Mouse (Mus musculus): ENCODE results near the gene Med16.

Med16 gene

DNA sequence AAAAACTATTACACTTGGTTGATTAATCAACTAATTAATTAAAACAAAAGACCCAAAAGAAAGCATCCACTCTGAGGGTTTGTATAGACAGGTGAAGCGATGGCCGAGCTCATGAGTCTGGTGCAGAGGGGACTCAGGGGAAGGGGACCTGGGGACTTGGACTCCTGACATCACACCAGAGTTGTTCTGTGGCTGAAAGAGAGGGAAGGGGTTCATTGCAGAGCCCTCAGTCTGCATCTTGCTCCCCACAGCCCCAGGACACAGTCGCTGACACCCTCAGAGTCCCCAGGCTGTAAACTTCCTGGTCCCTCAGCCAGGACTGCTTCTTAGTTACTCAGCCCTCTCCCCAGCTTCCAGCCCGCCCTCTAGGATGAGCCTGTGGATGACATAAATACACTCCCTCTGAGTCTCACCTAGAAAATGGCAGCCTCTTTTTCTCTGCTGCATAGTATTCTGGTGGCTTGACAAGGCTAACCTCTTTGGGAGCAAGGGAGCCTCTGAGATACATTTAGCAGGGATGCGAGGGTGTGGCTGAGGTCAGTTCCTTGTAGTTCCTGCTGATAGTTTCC is 8.9 kb upstream of the Med16 start:
- DNase-seq (ENCODE audit: low read depth, low spot score), result no peak

GRCm38 (mm10) chr10:79916808-79917531 is 8.2 kb upstream of the Med16 start, which contains the start of gene Kiss1r:
Gene Kiss1r (plus strand): TSS chr10:79916971.
- DNase-seq (ENCODE audit: low read depth, low spot score), result peak; percentile 67

DNA sequence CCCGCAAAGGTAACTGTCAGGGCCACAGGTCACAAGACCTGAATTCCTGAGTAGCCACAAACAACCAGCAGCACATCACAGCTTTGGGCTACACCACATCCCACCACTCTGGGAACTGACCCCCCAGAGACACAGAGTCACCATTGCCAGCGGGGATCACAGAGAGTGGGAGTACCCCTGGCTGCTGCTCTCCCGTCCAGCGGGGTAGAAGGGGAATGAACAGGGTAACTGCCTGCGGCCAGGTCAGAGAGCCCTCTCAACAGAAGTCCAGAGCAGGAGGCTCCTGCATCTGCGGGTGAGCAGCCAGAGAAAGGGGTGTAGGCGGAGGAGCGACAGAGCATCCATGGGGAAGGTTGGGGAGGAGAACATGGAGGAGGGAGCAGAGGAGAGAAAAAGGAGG is 7.4 kb upstream of the Med16 start:
- DNase-seq (ENCODE audit: low read depth, low spot score), result no peak

GRCm38 (mm10) chr10:79914948-79915596 is 6.3 kb upstream of the Med16 start:
- no peak for DNase-seq (ENCODE audit: low read depth, low spot score)

DNA sequence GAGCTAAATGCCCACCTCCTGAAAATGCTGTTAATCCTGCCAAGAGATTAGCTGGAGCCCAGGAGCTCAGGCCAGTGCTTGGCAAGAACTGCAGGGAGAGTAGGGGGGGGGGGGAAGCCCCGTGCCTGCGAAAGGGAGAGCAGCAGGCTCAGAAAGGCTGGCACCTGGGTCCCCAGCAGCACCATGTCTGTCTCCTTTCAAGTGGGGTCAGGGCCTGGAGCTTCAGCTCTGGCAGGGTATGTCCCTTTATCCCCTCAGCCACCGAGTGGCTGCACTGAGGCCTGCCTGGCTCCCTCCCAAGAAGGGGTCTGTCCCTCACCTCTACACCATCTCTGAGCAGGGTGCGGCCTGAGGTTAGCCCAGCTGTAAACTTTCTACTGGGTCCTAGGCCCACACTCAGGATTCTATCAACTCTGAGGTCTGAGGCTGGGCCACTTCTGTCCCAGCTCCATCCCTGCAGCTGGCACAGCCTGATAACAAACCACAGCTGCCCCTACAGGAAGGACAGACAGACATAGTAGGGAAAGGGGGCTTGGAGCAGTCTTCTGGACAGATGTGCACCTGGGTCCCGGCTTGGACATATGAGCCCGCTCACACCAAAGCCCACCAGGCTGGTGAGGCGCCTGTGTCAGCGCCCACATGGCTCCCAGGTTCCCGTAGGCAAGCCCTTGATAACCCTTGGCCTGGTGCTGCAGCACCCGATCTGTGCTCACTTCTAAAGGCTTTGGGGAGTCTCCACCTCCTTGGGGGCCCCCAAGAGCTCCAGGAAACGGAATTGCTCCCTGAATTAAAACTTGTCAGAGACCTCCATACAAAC is 5.6 kb upstream of the Med16 start:
- DNase-seq (ENCODE audit: low read depth, low spot score), result no peak

GRCm38 (mm10) chr10:79912412-79912811 is 3.7 kb upstream of the Med16 start:
- DNase-seq (ENCODE audit: low read depth, low spot score), result no peak

DNA sequence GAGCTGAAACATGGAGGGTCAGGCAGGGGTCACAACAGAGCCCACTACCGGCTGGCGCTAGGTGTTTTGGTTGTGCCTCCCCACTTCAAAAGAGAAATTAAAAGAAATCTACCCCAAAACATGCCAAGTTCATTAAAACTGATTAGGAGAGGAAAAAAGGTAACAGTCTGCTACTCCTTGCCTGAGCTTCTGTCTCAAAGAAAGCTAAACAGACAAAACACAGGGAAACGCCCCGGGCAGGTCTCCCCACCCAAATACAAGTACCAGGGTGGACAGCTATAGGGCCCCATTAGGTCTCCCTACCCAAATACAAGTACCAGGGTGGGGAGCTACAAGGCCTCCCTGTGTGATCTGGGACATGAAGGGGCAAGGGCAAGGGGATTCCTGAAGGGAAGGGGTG is 1.8 kb upstream of the Med16 start, which contains the start of gene Gm26602:
Gene Gm26602, plus strand, starts transcription at position 301 of the 400 bp plus-strand sequence.
- DNase-seq (ENCODE audit: low read depth, low spot score), result no peak

- no peak for DNase-seq (ENCODE audit: low read depth, low spot score)
These were observed 584 bp upstream of the Med16 start for GRCm38 (mm10) chr10:79909092-79909922.

- DNase-seq (ENCODE audit: low read depth, low spot score), result no peak
These were observed 1.3 kb downstream of the Med16 start for GRCm38 (mm10) chr10:79907415-79907814.

DNA sequence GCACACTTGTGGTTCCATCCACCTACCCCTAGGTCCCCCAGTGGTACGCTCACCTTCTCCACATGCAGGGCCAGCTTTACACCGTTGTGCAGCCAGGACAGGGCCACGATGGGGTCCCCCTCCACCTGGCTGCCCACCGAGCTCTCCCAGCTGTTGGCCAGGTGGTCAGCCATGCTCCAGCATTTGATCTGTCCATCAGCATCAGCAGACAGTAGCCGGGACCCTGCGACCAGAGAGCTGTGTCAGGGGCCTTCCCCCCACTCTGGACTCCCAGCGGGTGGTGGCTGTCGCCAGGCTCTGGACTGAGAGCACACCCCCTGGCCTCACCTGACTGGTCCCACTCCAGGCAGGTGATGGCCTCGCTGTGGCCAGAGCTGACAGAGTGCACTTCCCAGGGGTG is 2.0 kb downstream of the Med16 start:
- no peak for DNase-seq (ENCODE audit: low read depth, low spot score)

DNA sequence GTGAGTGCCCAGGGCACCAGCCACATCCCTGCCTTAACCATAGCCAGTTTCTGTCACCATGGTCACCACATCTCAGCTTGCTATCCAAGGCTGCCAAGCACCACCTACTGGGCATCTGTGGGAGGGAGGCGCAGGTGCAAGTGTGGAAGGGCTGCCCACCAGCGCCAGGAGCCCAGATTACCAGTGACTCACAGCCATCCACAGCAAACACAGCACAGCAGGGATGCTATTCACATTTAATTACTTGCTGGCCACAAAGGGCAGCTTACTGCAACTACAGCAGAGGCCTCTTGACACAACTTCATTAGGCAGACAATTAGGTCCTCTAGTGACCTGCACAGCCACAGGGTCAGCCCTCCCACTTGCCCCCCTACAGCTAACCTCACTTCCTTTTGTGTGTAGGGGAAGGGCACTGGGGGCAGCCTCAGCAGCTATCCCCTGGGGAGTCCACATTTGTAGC is 7.7 kb downstream of the Med16 start:
- no peak for DNase-seq (ENCODE audit: low read depth, low spot score)

GRCm38 (mm10) chr10:79897316-79898245 is 11.1 kb downstream of the Med16 start:
- no peak for DNase-seq (ENCODE audit: low read depth, low spot score)

DNA sequence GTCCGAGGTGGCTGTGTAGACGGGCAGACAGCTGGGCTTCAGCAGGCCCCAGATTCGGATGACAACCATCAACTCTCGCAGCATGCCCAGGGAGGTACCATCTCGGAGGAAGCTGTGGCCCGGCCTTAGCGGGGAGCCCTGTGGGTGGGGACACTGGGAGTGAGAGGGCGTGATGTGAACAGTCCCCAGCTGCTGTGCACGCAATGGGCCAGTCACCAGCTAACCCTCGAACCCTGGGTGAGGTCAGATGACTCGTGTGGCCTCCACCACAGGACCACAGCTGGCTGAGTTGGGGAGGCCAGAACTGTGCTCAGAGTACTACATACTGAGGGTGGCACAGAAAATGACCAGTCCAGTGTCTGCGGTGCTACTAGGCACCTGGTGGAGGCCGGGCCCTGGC is 11.9 kb downstream of the Med16 start:
- no peak for DNase-seq (ENCODE audit: low read depth, low spot score)

- DNase-seq (ENCODE audit: low read depth, low spot score), result no peak
These were observed 12.4 kb downstream of the Med16 start for GRCm38 (mm10) chr10:79896306-79896705.

DNA sequence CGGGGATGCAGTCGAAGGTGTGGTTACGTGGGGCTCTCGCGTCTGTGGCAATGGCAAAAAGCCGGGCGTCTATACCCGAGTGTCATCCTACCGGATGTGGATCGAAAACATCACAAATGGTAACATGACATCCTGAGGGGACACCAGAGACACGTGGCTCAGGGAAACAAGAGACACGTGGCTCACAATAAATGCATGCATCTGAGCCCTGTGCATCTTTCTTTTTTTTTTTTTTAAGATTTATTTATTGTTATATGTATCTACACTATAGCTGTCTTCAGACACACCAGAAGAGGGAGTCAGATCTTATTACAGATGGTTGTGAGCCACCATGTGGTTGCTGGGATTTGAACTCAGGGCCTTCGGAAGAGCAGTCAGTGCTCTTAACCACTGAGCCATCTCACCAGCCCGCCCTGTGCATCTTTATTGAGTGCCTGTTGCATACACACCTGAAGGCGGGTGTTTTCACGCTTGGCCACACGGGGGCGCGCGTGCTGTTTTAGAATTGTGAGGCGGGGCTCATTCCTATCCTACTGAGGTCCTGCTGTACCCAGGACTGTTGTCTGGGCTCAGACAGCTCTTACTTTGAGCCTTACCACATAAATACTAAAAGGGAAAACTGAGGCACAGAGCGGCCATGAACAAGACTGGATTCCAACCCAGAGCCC is 16.1 kb downstream of the Med16 start:
- peak; percentile 58 for DNase-seq (ENCODE audit: low read depth, low spot score)

DNA sequence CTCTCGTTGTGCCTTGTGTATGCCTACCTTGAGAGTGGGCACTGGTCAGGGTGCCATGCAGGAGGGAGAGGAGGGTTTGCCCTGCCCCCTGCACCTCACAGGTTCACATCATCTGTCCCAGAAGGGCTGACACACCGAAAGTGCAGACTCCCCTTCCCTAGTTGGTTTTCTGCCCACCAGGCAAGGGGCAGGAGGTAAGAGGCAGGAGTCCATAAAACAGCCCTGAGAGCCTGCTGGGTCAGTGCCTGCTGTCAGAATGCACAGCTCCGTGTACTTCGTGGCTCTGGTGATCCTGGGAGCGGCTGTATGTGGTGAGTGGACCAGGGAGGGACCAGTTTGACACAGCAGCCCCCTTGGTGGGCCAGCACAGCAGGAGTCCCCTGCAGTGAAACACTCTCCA is 18.1 kb downstream of the Med16 start, which contains the start of gene Cfd:
Gene Cfd, plus strand, starts transcription at position 184 of the 400 bp plus-strand sequence.
- no peak for DNase-seq (ENCODE audit: low read depth, low spot score)

DNA sequence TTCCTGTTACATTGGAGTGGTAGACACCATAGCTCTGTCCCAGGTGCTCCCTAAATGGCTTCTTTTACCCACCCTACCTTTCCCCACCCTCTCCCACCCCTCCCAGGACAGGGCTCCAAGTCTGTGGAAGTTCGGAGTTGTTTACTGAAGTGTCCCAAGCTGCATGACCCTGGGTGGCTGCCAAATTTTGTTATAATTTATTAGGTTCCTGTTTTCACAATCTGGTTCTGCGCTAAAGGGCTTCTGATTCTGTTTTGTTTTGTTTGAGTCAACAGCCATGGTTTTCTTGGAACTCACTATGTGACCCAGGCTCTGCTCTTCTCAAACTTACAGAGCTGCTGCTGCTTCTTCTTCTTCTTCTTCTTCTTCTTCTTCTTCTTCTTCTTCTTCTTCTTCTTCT is 19.3 kb downstream of the Med16 start:
- DNase-seq (ENCODE audit: low read depth, low spot score), result no peak

DNA sequence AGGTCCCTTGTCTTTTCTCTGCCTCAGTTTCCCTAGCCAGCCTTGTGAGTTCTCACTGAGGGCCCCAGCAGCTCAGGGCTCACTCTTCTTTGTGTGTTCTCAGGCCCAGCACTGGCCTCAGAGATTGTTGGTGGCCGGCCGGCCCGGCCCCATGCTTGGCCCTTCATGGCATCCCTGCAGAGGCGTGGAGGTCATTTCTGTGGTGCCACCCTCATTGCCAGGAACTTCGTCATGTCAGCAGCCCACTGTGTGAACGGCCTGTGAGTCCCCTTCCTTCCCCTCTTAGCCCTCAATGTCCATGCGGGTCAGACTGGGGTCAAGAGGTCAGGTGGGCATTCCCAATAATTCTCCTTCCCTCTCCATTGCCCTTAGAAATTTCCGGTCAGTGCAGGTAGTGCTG is 22.1 kb downstream of the Med16 start:
- no peak for DNase-seq (ENCODE audit: low read depth, low spot score)

GRCm38 (mm10) chr10:79886054-79886453 is 22.7 kb downstream of the Med16 start, which contains the start of gene Elane:
Gene Elane (plus strand): TSS chr10:79886247.
- no peak for DNase-seq (ENCODE audit: low read depth, low spot score)
